Mouse (Mus musculus): ENCODE measurements around the gene Gm48551. TPM values are rescaled to one million over a fixed set of nuclear protein-coding genes. Genes with fewer than 3 reads are reported as not detected.

The Gm48551 gene
- polyA plus RNA-seq, 1 experiment = 5.8 TPM

DNA sequence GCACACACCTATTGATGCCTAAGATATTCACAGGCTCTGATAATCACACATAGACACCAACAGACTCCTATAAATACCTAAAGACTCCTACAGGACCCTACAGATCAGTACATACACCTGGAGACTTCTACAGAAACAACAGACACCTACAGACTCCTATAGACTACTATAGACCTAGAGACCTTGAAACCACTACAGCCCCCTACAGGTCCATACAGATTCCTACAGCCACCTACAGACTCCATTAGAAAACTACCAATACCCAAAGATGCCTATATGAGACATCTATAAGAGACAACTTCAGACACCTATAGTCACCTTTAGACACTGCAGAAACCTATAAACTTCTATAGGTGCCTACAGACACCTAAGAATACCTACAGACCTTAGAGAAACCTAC is 56.8 kb downstream of the Gm48551 start:
- Histone ChIP-seq H3K4me1 (ENCODE audit: control insufficient read depth, insufficient read depth, low read length) (no peaks in the 10 kb centered on the region), H3K4me3 (ENCODE audit: insufficient read depth, low read length) (no peak overlapping the region), H3K27ac (ENCODE audit: insufficient read depth, low read length) (no peak overlapping the region)
- TF ChIP-seq CTCF (IDR thresholded peaks at IDR 0.05; ENCODE audit: extremely low read depth, insufficient read depth, low read length) (no peak), POLR2A (IDR thresholded peaks at IDR 0.05; ENCODE audit: extremely low read depth, insufficient read depth, low read length) (no peak)

Other genes starting within 250 kb of the Gm48551 start
- 46.9 and 49.9 TPM in 2 replicates for gene Zbtb7a, start 249.2 kb upstream of the Gm48551 start, polyA plus RNA-seq (2012; rRNA removed)
- gene Pias4, start 216.5 kb upstream of the Gm48551 start, polyA plus RNA-seq (2012; rRNA removed) = 21.3 and 22.5 TPM in 2 replicates
- 1,040 and 1,088 TPM in 2 replicates for gene Eef2, start 207.8 kb upstream of the Gm48551 start, polyA plus RNA-seq (2012; rRNA removed)
- 71.2 and 77.1 TPM in 2 replicates for gene Dapk3, start 201.5 kb upstream of the Gm48551 start, polyA plus RNA-seq (2012; rRNA removed)
- gene 4930442H23Rik, start 200.6 kb upstream of the Gm48551 start, polyA plus RNA-seq (2012; rRNA removed) = not detected in 2 replicates
- gene Nmrk2, start 182.4 kb upstream of the Gm48551 start, polyA plus RNA-seq (2012; rRNA removed) = 0.13 and 0.19 TPM in 2 replicates
- 166 and 169 TPM in 2 replicates for gene Atcay, start 153.6 kb upstream of the Gm48551 start, polyA plus RNA-seq (2012; rRNA removed)
- 93.1 and 105 TPM in 2 replicates for gene Zfr2, start 151.3 kb upstream of the Gm48551 start, polyA plus RNA-seq (2012; rRNA removed)
- gene Matk, start 131.5 kb upstream of the Gm48551 start, polyA plus RNA-seq (2012; rRNA removed) = 475 and 540 TPM in 2 replicates
- gene Mrpl54, start 117.5 kb upstream of the Gm48551 start, polyA plus RNA-seq (2012; rRNA removed) = 61.1 and 64.7 TPM in 2 replicates
- gene Apba3, start 117.5 kb upstream of the Gm48551 start, polyA plus RNA-seq (2012; rRNA removed) = 52.1 and 58.2 TPM in 2 replicates
- 0.15 and 0.17 TPM in 2 replicates for gene Tjp3, start 92.9 kb upstream of the Gm48551 start, polyA plus RNA-seq (2012; rRNA removed)
- gene Pip5k1c, start 91.5 kb upstream of the Gm48551 start, polyA plus RNA-seq (2012; rRNA removed) = 414 and 443 TPM in 2 replicates
- gene Cactin, start 63.4 kb upstream of the Gm48551 start, polyA plus RNA-seq (2012; rRNA removed) = 32.2 and 33.0 TPM in 2 replicates
- gene Tbxa2r, start 55.7 kb upstream of the Gm48551 start, polyA plus RNA-seq (2012; rRNA removed) = 2.7 and 2.9 TPM in 2 replicates
- gene Gipc3, start 41.2 kb upstream of the Gm48551 start, polyA plus RNA-seq (2012; rRNA removed) = 1.2 and 1.4 TPM in 2 replicates
- gene Hmg20b, start 34.0 kb upstream of the Gm48551 start, polyA plus RNA-seq (2012; rRNA removed) = 34.4 and 36.3 TPM in 2 replicates
- 30.1 and 30.8 TPM in 2 replicates for gene Mfsd12, start 27.0 kb upstream of the Gm48551 start, polyA plus RNA-seq (2012; rRNA removed)
- 0.45 and 0.52 TPM in 2 replicates for gene 4930404N11Rik, start 18.6 kb upstream of the Gm48551 start, polyA plus RNA-seq (2012; rRNA removed)
- 75.5 and 76.0 TPM in 2 replicates for gene Fzr1, start 6.0 kb upstream of the Gm48551 start, polyA plus RNA-seq (2012; rRNA removed)
- gene Dohh, start within 50 bp of the Gm48551 start, polyA plus RNA-seq (2012; rRNA removed) = 106 and 108 TPM in 2 replicates
- 6.8 and 7.8 TPM in 2 replicates for gene Gm48552, start 4.5 kb downstream of the Gm48551 start, polyA plus RNA-seq (2012; rRNA removed)
- gene Smim24, start 8.6 kb downstream of the Gm48551 start, polyA plus RNA-seq (2012; rRNA removed) = 2.5 and 3.0 TPM in 2 replicates
- gene Nfic, start 71.2 kb downstream of the Gm48551 start, polyA plus RNA-seq (2012; rRNA removed) = 52.2 and 54.5 TPM in 2 replicates
- gene Celf5, start 98.2 kb downstream of the Gm48551 start, polyA plus RNA-seq (2012; rRNA removed) = 307 and 309 TPM in 2 replicates
- 124 and 129 TPM in 2 replicates for gene Ncln, start 111.9 kb downstream of the Gm48551 start, polyA plus RNA-seq (2012; rRNA removed)
- 0.87 and 1.1 TPM in 2 replicates for gene S1pr4, start 115.7 kb downstream of the Gm48551 start, polyA plus RNA-seq (2012; rRNA removed)
- gene Gna15, start 139.8 kb downstream of the Gm48551 start, polyA plus RNA-seq (2012; rRNA removed) = 3.4 and 3.9 TPM in 2 replicates
- gene Gna11, start 160.7 kb downstream of the Gm48551 start, polyA plus RNA-seq (2012; rRNA removed) = 147 and 154 TPM in 2 replicates
- 897 and 916 TPM in 2 replicates for gene Aes, start 175.0 kb downstream of the Gm48551 start, polyA plus RNA-seq (2012; rRNA removed)
- gene Tle2, start 190.1 kb downstream of the Gm48551 start, polyA plus RNA-seq (2012; rRNA removed) = 97.8 and 112 TPM in 2 replicates
- gene Tle6, start 216.6 kb downstream of the Gm48551 start, polyA plus RNA-seq (2012; rRNA removed) = 21.2 and 25.3 TPM in 2 replicates
- 3.7 and 4.2 TPM in 2 replicates for gene BC025920, start 221.8 kb downstream of the Gm48551 start, polyA plus RNA-seq (2012; rRNA removed)
- 31.2 and 33.3 TPM in 2 replicates for gene Sirt6, start 243.3 kb downstream of the Gm48551 start, polyA plus RNA-seq (2012; rRNA removed)
- 143 and 144 TPM in 2 replicates for gene Ankrd24, start 244.1 kb downstream of the Gm48551 start, polyA plus RNA-seq (2012; rRNA removed)